Mouse (Mus musculus): ENCODE results near the gene Irf2bp2. TPM values are rescaled to one million over a fixed set of nuclear protein-coding genes. Genes with fewer than 3 reads are reported as not detected.

Irf2bp2 gene
- 4.5 and 5.1 TPM in 2 replicates for polyA plus RNA-seq (2021; fragmentation: Nextera tagmentation)
- long read RNA-seq, experiment 1, full-length matches to known transcripts, result 15 of 41 reads
- long read RNA-seq, experiment 1, partial matches to known transcripts, result 0 of 41 reads
- long read RNA-seq, experiment 1, other reads (novel, unspliced or antisense), result 26 of 41 reads
- long read RNA-seq, experiment 2, full-length matches to known transcripts, result 2 of 26 reads
- long read RNA-seq, experiment 2, partial matches to known transcripts, result 0 of 26 reads
- long read RNA-seq, experiment 2, other reads (novel, unspliced or antisense), result 24 of 26 reads

GRCm38 (mm10) chr8:126593889-126594480 lies at the start of gene Irf2bp2:
TSS of gene Irf2bp2 (minus strand) at chr8:126593986.

Other genes starting within 250 kb of the Irf2bp2 start
- 86.6 and 104 TPM in 2 replicates for gene Coa6, start 171.5 kb downstream of the Irf2bp2 start, polyA plus RNA-seq (2021; fragmentation: Nextera tagmentation)
- gene Tarbp1, start 118.9 kb downstream of the Irf2bp2 start, polyA plus RNA-seq (2021; fragmentation: Nextera tagmentation), result 0.33 and 0.54 TPM in 2 replicates